8 mouse cellular contexts compared by ENCODE assay signal in genomic region chr9:87021778-87022523, GRCm38 (mm10). TPM values are rescaled to one million over a fixed set of nuclear protein-coding genes. Genes with fewer than 3 reads are reported as not detected.
A peak's percentile ranks its signal among the peaks of the same experiment; 100 is the strongest.
DNase-seq lines count a peak whose midpoint lies in the region; ATAC-seq and TF ChIP-seq lines count a peak whose summit lies in the region.

Gene Cyb5r4, plus strand, starts transcription at chr9:87022014.

- H3K27me3 ChIP-seq in hindbrain, postnatal 0 days (ENCODE audit: insufficient read depth, low read length): no peaks in the 10 kb centered on the region

- DNase-seq in ZHBTc4 (ENCODE audit: low read depth, low spot score): peak; percentile 98
- peak; percentile 97 for DNase-seq in gastrocnemius, adult 2 months
- DNase-seq in hindbrain, postnatal 0 days (ENCODE audit: low spot score): peak; percentile 98
- peak; percentile 93 to 94 for DNase-seq in left cerebral cortex, adult 2 months (ENCODE audit: extremely low spot score in 1 of 2, low spot score in 2 of 2)
- peak; percentile 92 to 94 for DNase-seq in right cerebral cortex, adult 2 months (ENCODE audit: low spot score in 2 of 2)
- peak; percentile 96 for DNase-seq in urinary bladder, postnatal 14 days (ENCODE audit: low spot score)

- H3K36me3 ChIP-seq in hindbrain, postnatal 0 days (ENCODE audit: insufficient read depth, low read length): no peaks in the 10 kb centered on the region

- intact Hi-C loops in gastrocnemius, adult 2 months (cut with DNase I): loop anchor here (2.0 kb wide), 1 partner anchor 233 kb away; the partner anchor contains the start of gene Cep162
- intact Hi-C loops in left cerebral cortex, adult 2 months (cut with DNase I): no loop called here

- peak within 1 kb of the TSS; percentile 64 for H3K9ac ChIP-seq in hindbrain, postnatal 0 days (replicated peaks; ENCODE audit: low read length)

- WGBS in hindbrain, postnatal 0 days: under 1% methylated on average over 51 of the region's 52 CpGs

- no peak for TF ChIP-seq CTCF in gastrocnemius, adult 2 months (IDR thresholded peaks at IDR 0.05)
- TF ChIP-seq CTCF in hindbrain, postnatal 0 days (IDR thresholded peaks at IDR 0.05; ENCODE audit: low read depth): peak; percentile 18; the same call in 1 of the 2 replicates
- TF ChIP-seq CTCF in left cerebral cortex, adult 2 months (IDR thresholded peaks at IDR 0.05): no peak

- peak; percentile 93 for ATAC-seq in common myeloid progenitor, adult 5-6 weeks (replicated peaks; ENCODE audit: low read depth, poor library complexity, severe bottlenecking)
- ATAC-seq in hindbrain, postnatal 0 days: peak; percentile 100
- ATAC-seq in megakaryocyte, adult 5-6 weeks (ENCODE audit: poor library complexity, severe bottlenecking): peak; percentile 84

- no peaks in the 10 kb centered on the region for H3K9me3 ChIP-seq in hindbrain, postnatal 0 days (ENCODE audit: low read length)

- peak within 1 kb of the TSS; percentile 73 for H3K4me2 ChIP-seq in hindbrain, postnatal 0 days (ENCODE audit: low read depth, low read length)

- peak within 1 kb of the TSS; percentile 93 for H3K4me3 ChIP-seq in gastrocnemius, adult 2 months
- H3K4me3 ChIP-seq in hindbrain, postnatal 0 days (ENCODE audit: low read length): peak within 1 kb of the TSS; percentile 64
- H3K4me3 ChIP-seq in left cerebral cortex, adult 2 months: peak within 1 kb of the TSS; percentile 81

- H3K4me1 ChIP-seq in hindbrain, postnatal 0 days (ENCODE audit: insufficient read depth, low read length): peaks cover 12% of the 10 kb centered on the region; the same call in 1 of the 2 replicates

- H3K27ac ChIP-seq in gastrocnemius, adult 2 months: peak within 1 kb of the TSS; percentile 91
- peak within 1 kb of the TSS; percentile 64 for H3K27ac ChIP-seq in hindbrain, postnatal 0 days
- peak within 1 kb of the TSS; percentile 78 for H3K27ac ChIP-seq in left cerebral cortex, adult 2 months

RNA-seq across cellular contexts. Expression of gene Cyb5r4, which starts in this region (rescaled TPM):
- 74.2 and 111 TPM in 2 replicates for total RNA-seq in common myeloid progenitor, adult 5-6 weeks (2017)
- 10 to 100 TPM; 26.2 to 33.6 TPM for total RNA-seq in gastrocnemius, adult 2 months (2021)
- total RNA-seq in hindbrain, postnatal 0 days (2014; rRNA removed): 25.1 and 27.5 TPM in 2 replicates
- 42.2 and 46.6 TPM in 2 replicates for polyA plus RNA-seq in hindbrain, postnatal 0 days (2015; fragmentation: Nextera tagmentation; extraction: Ambion mirVana)
- 10 to 100 TPM; 38.6 to 38.7 TPM for total RNA-seq in left cerebral cortex, adult 2 months (2021)
- 189 and 205 TPM in 2 replicates for total RNA-seq in megakaryocyte, adult 5-6 weeks (2015)
- 163 and 177 TPM in 2 replicates for total RNA-seq in megakaryocyte, adult 5-6 weeks (2017)

Comparison
In these comparisons a context has a peak if more than half of its experiments do, and no peak if none do; other contexts are left out.
1. Peak in every context shown above with its lines: DNase-seq, ATAC-seq, H3K4me3 ChIP-seq and H3K27ac ChIP-seq.